Mouse (Mus musculus) kidney, embryonic 14.5 days (tissue): Measurements from ENCODE around the gene Fgf11. TPM values are rescaled to one million over a fixed set of nuclear protein-coding genes. Genes with fewer than 3 reads are reported as not detected.

Experiments used
- ATAC-seq: fragments of 200-750 bp; cut with Nextera tagmentation; 2 replicates; pipeline ENCODE4 v1.8.0; 2017; ENCODE audit warnings: moderate number of reproducible peaks, mild to moderate bottlenecking, moderate TSS enrichment, moderate library complexity; ENCODE audit not compliant: low FRiP score, low TSS enrichment
- H3K27ac ChIP-seq: fragments of 300-500 bp; sonication (generic); 2 replicates; pipeline ENCODE4 v1.5.1; 2014; ENCODE audit warnings: low read depth, mild to moderate bottlenecking, low read length, moderate library complexity, mixed read lengths
- H3K27me3 ChIP-seq: fragments of 300-500 bp; sonication (generic); 2 replicates; pipeline ENCODE4 v1.6.1; 2014; ENCODE audit warnings: mild to moderate bottlenecking, low read length; ENCODE audit not compliant: control insufficient read depth, insufficient read depth
- H3K36me3 ChIP-seq: fragments of 300-500 bp; sonication (generic); 2 replicates; pipeline ENCODE4 v1.6.1; 2014; ENCODE audit warnings: low read length, mixed read lengths; ENCODE audit not compliant: control insufficient read depth, insufficient read depth
- H3K4me1 ChIP-seq: fragments of 300-500 bp; sonication (generic); 2 replicates; pipeline ENCODE4 v1.6.1; 2014; ENCODE audit warnings: low read length, mixed read lengths; ENCODE audit not compliant: control insufficient read depth, insufficient read depth
- H3K4me2 ChIP-seq: fragments of 300-500 bp; sonication (generic); replicated peaks from 2 replicates; pipeline ENCODE4 v1.6.1; 2014; ENCODE audit warnings: low read depth, mild to moderate bottlenecking, low read length
- H3K4me3 ChIP-seq: fragments of 300-500 bp; sonication (generic); 2 replicates; pipeline ENCODE4 v1.5.1; 2014; ENCODE audit warnings: mild to moderate bottlenecking, low read length
- H3K9ac ChIP-seq: fragments of 300-500 bp; sonication (generic); 2 replicates; pipeline ENCODE4 v1.6.1; 2014; ENCODE audit warnings: low read depth, mild to moderate bottlenecking, low read length, moderate library complexity
- H3K9me3 ChIP-seq: fragments of 300-500 bp; sonication (generic); 2 replicates; pipeline ENCODE4 v1.6.1; 2016; ENCODE audit warnings: low read length; ENCODE audit not compliant: control insufficient read depth
- WGBS: fragments of 180-500 bp; shearing (Covaris S2); extraction: QIAGEN DNeasy Blood & Tissue Kit; methylation state at CpG from one replicate; pipeline ENCODE4 v1.1.7; 2014; 5-methylcytosine and 5-hydroxymethylcytosine counted together
- polyA plus RNA-seq: library from polyadenylated mRNA; unstranded; fragments of >200 nt; fragmentation: Nextera tagmentation; extraction: Ambion mirVana; gene quantifications from 2 replicates; pipeline ENCODE4 v1.2.1, GENCODE M21; 2014

Fgf11 gene
- polyA plus RNA-seq, 1 experiment from 2014 or later = 1.9 TPM

GRCm38 (mm10) chr11:69823456-69823855, 21.8 kb upstream of the Fgf11 start:
- no peak for ATAC-seq
- Histone ChIP-seq H3K27me3 (no peaks in the 10 kb centered on the region), H3K4me3 (no peak overlapping the region), H3K4me2 (no peak overlapping the region), H3K36me3 (peaks cover 39% of the 10 kb centered on the region), H3K9ac (no peak overlapping the region), H3K4me1 (no peaks in the 10 kb centered on the region), H3K27ac (no peak overlapping the region), H3K9me3 (no peaks in the 10 kb centered on the region)
- 62% methylated on average over 2 of the region's 2 CpGs for WGBS

- ATAC-seq = no peak
- H3K4me1 ChIP-seq = no peaks in the 10 kb centered on the region
- no peaks in the 10 kb centered on the region for H3K27me3 ChIP-seq
- 84% methylated on average over 3 of the region's 3 CpGs for WGBS
- no peak within 1 kb of the TSS for H3K4me3 ChIP-seq
- H3K9me3 ChIP-seq = 0 out of 2 replicates have a peak, but pooled peaks cover 3% of the 10 kb centered on the region
- no peak within 1 kb of the TSS for H3K9ac ChIP-seq
- peaks cover 26% of the 10 kb centered on the region for H3K36me3 ChIP-seq
- no peak within 1 kb of the TSS for H3K27ac ChIP-seq
- no peak within 1 kb of the TSS for H3K4me2 ChIP-seq
These were observed 20.4 kb upstream of the Fgf11 start, which contains the start of gene Spem1 for GRCm38 (mm10) chr11:69822080-69822479. Gene Spem1 (minus strand): TSS chr11:69822180.

- Histone ChIP-seq H3K9ac (no peak overlapping the region), H3K9me3 (0 out of 2 replicates have a peak, but pooled peaks cover 3% of the 10 kb centered on the region), H3K27ac (no peak overlapping the region), H3K4me2 (no peak overlapping the region), H3K27me3 (no peaks in the 10 kb centered on the region), H3K4me1 (no peaks in the 10 kb centered on the region), H3K4me3 (no peak overlapping the region), H3K36me3 (no peaks in the 10 kb centered on the region)
- no peak for ATAC-seq
- WGBS = 92% methylated on average over 8 of the region's 8 CpGs
These were observed 17.2 kb upstream of the Fgf11 start for GRCm38 (mm10) chr11:69818871-69819270.

GRCm38 (mm10) chr11:69818365-69818764, 16.7 kb upstream of the Fgf11 start, which contains the start of gene Spem2:
Gene Spem2 (minus strand): TSS chr11:69818465.
- Histone ChIP-seq H3K4me3 (no peak within 1 kb of the TSS), H3K9me3 (0 out of 2 replicates have a peak, but pooled peaks cover 3% of the 10 kb centered on the region), H3K36me3 (no peaks in the 10 kb centered on the region), H3K27me3 (no peaks in the 10 kb centered on the region), H3K9ac (no peak within 1 kb of the TSS), H3K27ac (no peak within 1 kb of the TSS), H3K4me1 (no peaks in the 10 kb centered on the region), H3K4me2 (no peak within 1 kb of the TSS)
- ATAC-seq = no peak
- WGBS = 90% methylated on average over 2 of the region's 2 CpGs

GRCm38 (mm10) chr11:69816520-69816919, 14.9 kb upstream of the Fgf11 start:
- Histone ChIP-seq H3K27me3 (no peaks in the 10 kb centered on the region), H3K4me2 (no peak overlapping the region), H3K9ac (no peak overlapping the region), H3K4me3 (no peak overlapping the region), H3K4me1 (no peaks in the 10 kb centered on the region), H3K9me3 (0 out of 2 replicates have a peak, but pooled peaks cover 3% of the 10 kb centered on the region), H3K27ac (no peak overlapping the region), H3K36me3 (no peaks in the 10 kb centered on the region)
- ATAC-seq = no peak
- 93% methylated on average over 12 of the region's 12 CpGs for WGBS

GRCm38 (mm10) chr11:69815155-69815554, 13.5 kb upstream of the Fgf11 start, which contains the start of gene Gm39566:
Gene Gm39566 (minus strand): TSS chr11:69815298.
- Histone ChIP-seq H3K4me3 (no peak within 1 kb of the TSS), H3K4me2 (no peak within 1 kb of the TSS), H3K4me1 (no peaks in the 10 kb centered on the region), H3K36me3 (no peaks in the 10 kb centered on the region), H3K27ac (no peak within 1 kb of the TSS), H3K9me3 (0 out of 2 replicates have a peak, but pooled peaks cover 3% of the 10 kb centered on the region), H3K27me3 (no peaks in the 10 kb centered on the region), H3K9ac (no peak within 1 kb of the TSS)
- 51% methylated on average over 10 of the region's 10 CpGs for WGBS
- no peak for ATAC-seq

GRCm38 (mm10) chr11:69810280-69810679, 8.6 kb upstream of the Fgf11 start:
- no peaks in the 10 kb centered on the region for H3K36me3 ChIP-seq
- no peak overlapping the region for H3K4me3 ChIP-seq
- H3K27ac ChIP-seq = no peak overlapping the region
- no peak overlapping the region for H3K9ac ChIP-seq
- 0 out of 2 replicates have a peak, but pooled peaks cover 3% of the 10 kb centered on the region for H3K9me3 ChIP-seq
- no peak overlapping the region for H3K4me2 ChIP-seq
- no peaks in the 10 kb centered on the region; the same call in 1 of the 2 replicates for H3K4me1 ChIP-seq
- no peak for ATAC-seq
- H3K27me3 ChIP-seq = peaks cover 5% of the 10 kb centered on the region; the same call in 1 of the 2 replicates

- 0 out of 2 replicates have a peak, but pooled peaks cover 3% of the 10 kb centered on the region for H3K9me3 ChIP-seq
- H3K4me3 ChIP-seq = no peak overlapping the region
- WGBS = 80% methylated on average over 2 of the region's 2 CpGs
- H3K27ac ChIP-seq = no peak overlapping the region
- H3K36me3 ChIP-seq = no peaks in the 10 kb centered on the region
- no peak overlapping the region for H3K9ac ChIP-seq
- no peak overlapping the region for H3K4me2 ChIP-seq
- ATAC-seq = no peak
- H3K4me1 ChIP-seq = peaks cover 21% of the 10 kb centered on the region
- H3K27me3 ChIP-seq = peaks cover 24% of the 10 kb centered on the region
These were observed 6.0 kb upstream of the Fgf11 start for GRCm38 (mm10) chr11:69807641-69808040.

GRCm38 (mm10) chr11:69806378-69806777, 4.7 kb upstream of the Fgf11 start:
- Histone ChIP-seq H3K27me3 (peaks cover 34% of the 10 kb centered on the region), H3K36me3 (no peaks in the 10 kb centered on the region), H3K9me3 (0 out of 2 replicates have a peak, but pooled peaks cover 3% of the 10 kb centered on the region), H3K9ac (no peak overlapping the region), H3K27ac (no peak overlapping the region), H3K4me1 (peaks cover 31% of the 10 kb centered on the region), H3K4me2 (no peak overlapping the region), H3K4me3 (no peak overlapping the region)
- ATAC-seq = no peak
- 81% methylated on average over 4 of the region's 4 CpGs for WGBS
